Mouse (Mus musculus) neural tube, embryonic 14.5 days (tissue): Measurements from ENCODE around the gene Gm9945. TPM values are rescaled to one million over a fixed set of nuclear protein-coding genes. Genes with fewer than 3 reads are reported as not detected.

Source experiments
- ATAC-seq: fragments of 200-750 bp; cut with Nextera tagmentation; 2 replicates; pipeline ENCODE4 v1.8.0; 2017; ENCODE audit warnings: low read depth, mild to moderate bottlenecking, moderate TSS enrichment, moderate library complexity
- H3K27ac ChIP-seq: fragments of 300-500 bp; sonication (generic); 2 replicates; pipeline ENCODE4 v1.5.1; 2014; ENCODE audit warnings: low read depth, mild to moderate bottlenecking, control low read depth, low read length, moderate library complexity, mixed read lengths
- H3K27me3 ChIP-seq: fragments of 300-500 bp; sonication (generic); 2 replicates; pipeline ENCODE4 v1.6.1; 2014; ENCODE audit warnings: low read length; ENCODE audit not compliant: control insufficient read depth, insufficient read depth
- H3K36me3 ChIP-seq: fragments of 300-500 bp; sonication (generic); 2 replicates; pipeline ENCODE4 v1.6.1; 2014; ENCODE audit warnings: low read length, mixed read lengths; ENCODE audit not compliant: control insufficient read depth, insufficient read depth
- H3K4me1 ChIP-seq: fragments of 300-500 bp; sonication (generic); 2 replicates; pipeline ENCODE4 v1.6.1; 2014; ENCODE audit warnings: low read length; ENCODE audit not compliant: control insufficient read depth, insufficient read depth
- H3K4me2 ChIP-seq: fragments of 300-500 bp; sonication (generic); 2 replicates; pipeline ENCODE4 v1.6.1; 2014; ENCODE audit warnings: mild to moderate bottlenecking, low read depth, low read length, control low read depth
- H3K4me3 ChIP-seq: fragments of 300-500 bp; sonication (generic); 2 replicates; pipeline ENCODE4 v1.5.1; 2014; ENCODE audit warnings: low read depth, low read length, control low read depth, mixed read lengths
- H3K9ac ChIP-seq: fragments of 300-500 bp; sonication (generic); replicated peaks from 2 replicates; pipeline ENCODE4 v1.6.1; 2014; ENCODE audit warnings: low read depth, mild to moderate bottlenecking, control low read depth, low read length, mixed read lengths
- H3K9me3 ChIP-seq: fragments of 300-500 bp; sonication (generic); 2 replicates; pipeline ENCODE4 v1.6.1; 2016; ENCODE audit warnings: low read length; ENCODE audit not compliant: control insufficient read depth
- WGBS: fragments of 180-500 bp; shearing (Covaris S2); extraction: QIAGEN DNeasy Blood & Tissue Kit; methylation state at CpG from one replicate; pipeline ENCODE4 v1.1.7; 2014; 5-methylcytosine and 5-hydroxymethylcytosine counted together
- polyA plus RNA-seq: library from polyadenylated mRNA; unstranded; fragments of >200 nt; fragmentation: Nextera tagmentation; extraction: Ambion mirVana; gene quantifications from 2 replicates; pipeline ENCODE4 v1.2.1, GENCODE M21; 2014

Gm9945 gene
- polyA plus RNA-seq, 1 experiment from 2014 or later, result 0.23 TPM

GRCm38 (mm10) chr11:53508591-53508990 lies 28.6 kb downstream of the Gm9945 start:
- 63% methylated on average over 3 of the region's 3 CpGs for WGBS
- ATAC-seq, result no peak
- Histone ChIP-seq H3K4me2 (no peak overlapping the region), H3K27ac (no peak overlapping the region), H3K36me3 (no peaks in the 10 kb centered on the region), H3K9me3 (no peaks in the 10 kb centered on the region), H3K4me3 (no peak overlapping the region), H3K9ac (no peak overlapping the region), H3K4me1 (no peaks in the 10 kb centered on the region), H3K27me3 (no peaks in the 10 kb centered on the region)

- H3K4me1 ChIP-seq, result no peaks in the 10 kb centered on the region
- H3K27ac ChIP-seq, result no peak overlapping the region
- no peak overlapping the region for H3K4me3 ChIP-seq
- no peaks in the 10 kb centered on the region for H3K9me3 ChIP-seq
- no peaks in the 10 kb centered on the region for H3K36me3 ChIP-seq
- WGBS, result 38% methylated on average over 5 of the region's 5 CpGs
- H3K9ac ChIP-seq, result no peak overlapping the region
- H3K4me2 ChIP-seq, result no peak overlapping the region
- H3K27me3 ChIP-seq, result no peaks in the 10 kb centered on the region
- ATAC-seq, result no peak
These were observed 30.4 kb downstream of the Gm9945 start for GRCm38 (mm10) chr11:53510351-53510750.

- 60% methylated on average over 8 of the region's 8 CpGs for WGBS
- Histone ChIP-seq H3K9ac (no peak overlapping the region), H3K9me3 (no peaks in the 10 kb centered on the region), H3K4me3 (no peak overlapping the region), H3K27me3 (no peaks in the 10 kb centered on the region; the same call in none of the 2 replicates), H3K4me1 (peaks cover 19% of the 10 kb centered on the region), H3K36me3 (no peaks in the 10 kb centered on the region), H3K4me2 (no peak overlapping the region), H3K27ac (no peak overlapping the region)
- no peak for ATAC-seq
These were observed 37.0 kb downstream of the Gm9945 start for GRCm38 (mm10) chr11:53516775-53517627.

- H3K27ac ChIP-seq, result no peak overlapping the region
- peaks cover 19% of the 10 kb centered on the region for H3K4me1 ChIP-seq
- no peak for ATAC-seq
- no peak overlapping the region; the same call in 1 of the 2 replicates for H3K4me2 ChIP-seq
- H3K27me3 ChIP-seq, result no peaks in the 10 kb centered on the region; the same call in none of the 2 replicates
- H3K4me3 ChIP-seq, result peak overlapping the region; percentile 74; the same call in 1 of the 2 replicates
- H3K9me3 ChIP-seq, result no peaks in the 10 kb centered on the region
- no peak overlapping the region for H3K9ac ChIP-seq
- no peaks in the 10 kb centered on the region for H3K36me3 ChIP-seq
- 58% methylated on average over 5 of the region's 5 CpGs for WGBS
These were observed 38.8 kb downstream of the Gm9945 start for GRCm38 (mm10) chr11:53518759-53519158.

GRCm38 (mm10) chr11:53519207-53520121 lies 39.5 kb downstream of the Gm9945 start, which contains the start of gene Sept8:
Gene Sept8, plus strand, starts transcription at chr11:53519257.
- Histone ChIP-seq H3K27ac (peak within 1 kb of the TSS; percentile 57), H3K9ac (peak within 1 kb of the TSS; percentile 83), H3K9me3 (no peaks in the 10 kb centered on the region), H3K27me3 (no peaks in the 10 kb centered on the region; the same call in none of the 2 replicates), H3K4me2 (peak within 1 kb of the TSS; percentile 84), H3K4me3 (peak within 1 kb of the TSS; percentile 74), H3K4me1 (peaks cover 22% of the 10 kb centered on the region), H3K36me3 (no peaks in the 10 kb centered on the region)
- 5% methylated on average over 54 of the region's 79 CpGs for WGBS
- peak; percentile 84 for ATAC-seq

- H3K4me3 ChIP-seq, result peak overlapping the region; percentile 74
- H3K4me2 ChIP-seq, result peak overlapping the region; percentile 84
- H3K27me3 ChIP-seq, result no peaks in the 10 kb centered on the region; the same call in none of the 2 replicates
- no peaks in the 10 kb centered on the region for H3K9me3 ChIP-seq
- ATAC-seq, result peak; percentile 64
- H3K27ac ChIP-seq, result peak overlapping the region; percentile 57
- WGBS, result 4% methylated on average over 24 of the region's 24 CpGs
- peaks cover 22% of the 10 kb centered on the region for H3K4me1 ChIP-seq
- no peaks in the 10 kb centered on the region for H3K36me3 ChIP-seq
- peak overlapping the region; percentile 83 for H3K9ac ChIP-seq
These were observed 40.4 kb downstream of the Gm9945 start for GRCm38 (mm10) chr11:53520122-53520978.

- Histone ChIP-seq H3K9me3 (no peaks in the 10 kb centered on the region), H3K4me1 (peaks cover 22% of the 10 kb centered on the region), H3K27ac (no peak overlapping the region), H3K9ac (peak overlapping the region; percentile 83), H3K4me3 (peak overlapping the region; percentile 74), H3K36me3 (no peaks in the 10 kb centered on the region), H3K4me2 (peak overlapping the region; percentile 84), H3K27me3 (no peaks in the 10 kb centered on the region; the same call in 1 of the 2 replicates)
- 41% methylated on average over 16 of the region's 16 CpGs for WGBS
- no peak for ATAC-seq
These were observed 41.3 kb downstream of the Gm9945 start for GRCm38 (mm10) chr11:53521120-53521820.

GRCm38 (mm10) chr11:53521821-53522131 lies 41.8 kb downstream of the Gm9945 start:
- Histone ChIP-seq H3K4me3 (no peak overlapping the region), H3K4me2 (peak overlapping the region; percentile 84; the same call in 1 of the 2 replicates), H3K27ac (no peak overlapping the region), H3K36me3 (no peaks in the 10 kb centered on the region), H3K9ac (no peak overlapping the region), H3K4me1 (peaks cover 22% of the 10 kb centered on the region), H3K9me3 (no peaks in the 10 kb centered on the region), H3K27me3 (no peaks in the 10 kb centered on the region; the same call in 1 of the 2 replicates)
- 88% methylated on average over 7 of the region's 7 CpGs for WGBS
- no peak for ATAC-seq
